Mouse (Mus musculus) embryonic fibroblast, embryonic 13.5 days (primary cell): Measurements from ENCODE around the gene Zfyve21. TPM values are rescaled to one million over a fixed set of nuclear protein-coding genes. Genes with fewer than 3 reads are reported as not detected.
A peak's percentile ranks its signal among the peaks of the same experiment; 100 is the strongest.

ENCODE experiments used
- H3K27ac ChIP-seq: 2 replicates; pipeline ENCODE4 v1.5.1; 2012; ENCODE audit warnings: low read length, control low read depth, inconsistent platforms; ENCODE audit not compliant: insufficient read depth
- H3K4me1 ChIP-seq: 2 replicates; pipeline ENCODE4 v1.6.1; 2011; ENCODE audit warnings: low read length; ENCODE audit not compliant: control insufficient read depth, insufficient read depth
- H3K4me3 ChIP-seq: 2 replicates; pipeline ENCODE4 v1.5.1; 2011; ENCODE audit warnings: mild to moderate bottlenecking, control low read depth, low read length; ENCODE audit not compliant: insufficient read depth
- CTCF ChIP-seq: IDR thresholded peaks from 2 replicates; pipeline ENCODE4 v1.5.1; 2011; ENCODE audit warnings: mild to moderate bottlenecking, control low read depth, low read length, moderate library complexity, borderline replicate concordance; ENCODE audit not compliant: insufficient read depth
- POLR2A ChIP-seq: IDR thresholded peaks from 2 replicates; pipeline ENCODE4 v1.6.1; 2011; ENCODE audit warnings: low read depth, mild to moderate bottlenecking, control low read depth, low read length, moderate library complexity
- polyA plus RNA-seq: library from polyadenylated mRNA; stranded (reverse); fragments of >200 nt; gene quantifications from 2 replicates; pipeline ENCODE4 v1.2.4, GENCODE M21; 2011; ENCODE audit warnings: low read depth; ENCODE audit not compliant: missing spikeins, insufficient read length

The Zfyve21 gene
- polyA plus RNA-seq, 1 experiment, result 32.9 TPM

- TF ChIP-seq POLR2A (no peak), CTCF (no peak)
- Histone ChIP-seq H3K27ac (no peak overlapping the region), H3K4me3 (no peak overlapping the region), H3K4me1 (no peaks in the 10 kb centered on the region)
Measured at GRCm38 (mm10) chr12:111833457-111833856, 19.5 kb downstream of the Zfyve21 start.

GRCm38 (mm10) chr12:111842565-111843433 lies 28.8 kb downstream of the Zfyve21 start:
- Histone ChIP-seq H3K4me3 (no peak overlapping the region), H3K27ac (no peak overlapping the region), H3K4me1 (no peaks in the 10 kb centered on the region)
- TF ChIP-seq CTCF, result peak; percentile 19; the same call in 1 of the 2 replicates
- no peak for TF ChIP-seq POLR2A

GRCm38 (mm10) chr12:111843470-111843869 lies 29.5 kb downstream of the Zfyve21 start:
- TF ChIP-seq POLR2A, result no peak
- no peak for TF ChIP-seq CTCF
- Histone ChIP-seq H3K4me1 (no peaks in the 10 kb centered on the region), H3K27ac (no peak overlapping the region), H3K4me3 (no peak overlapping the region)

- no peak overlapping the region for H3K4me3 ChIP-seq
- TF ChIP-seq CTCF (no peak), POLR2A (no peak)
Measured at GRCm38 (mm10) chr12:111845953-111846352, 32.0 kb downstream of the Zfyve21 start.

GRCm38 (mm10) chr12:111846815-111847214 lies 32.8 kb downstream of the Zfyve21 start:
- no peak for TF ChIP-seq POLR2A
- no peak for TF ChIP-seq CTCF
- no peak overlapping the region for H3K4me3 ChIP-seq
- H3K27ac ChIP-seq, result no peak overlapping the region
- H3K4me1 ChIP-seq, result peaks cover 2% of the 10 kb centered on the region; the same call in 1 of the 2 replicates

More at GRCm38 (mm10) chr12:111845953-111846352, 32.0 kb downstream of the Zfyve21 start:
- H3K4me1 ChIP-seq, result no peaks in the 10 kb centered on the region
- H3K27ac ChIP-seq, result no peak overlapping the region

- no peak overlapping the region for H3K27ac ChIP-seq
- H3K4me3 ChIP-seq, result no peak overlapping the region
- no peak for TF ChIP-seq POLR2A
- no peak for TF ChIP-seq CTCF
- peaks cover 6% of the 10 kb centered on the region for H3K4me1 ChIP-seq
Measured at GRCm38 (mm10) chr12:111848300-111848798, 34.4 kb downstream of the Zfyve21 start.

- H3K27ac ChIP-seq, result no peak overlapping the region
- peaks cover 10% of the 10 kb centered on the region for H3K4me1 ChIP-seq
- TF ChIP-seq CTCF, result no peak
- no peak for TF ChIP-seq POLR2A
- H3K4me3 ChIP-seq, result no peak overlapping the region
Measured at GRCm38 (mm10) chr12:111851235-111851634, 37.3 kb downstream of the Zfyve21 start.

DNA sequence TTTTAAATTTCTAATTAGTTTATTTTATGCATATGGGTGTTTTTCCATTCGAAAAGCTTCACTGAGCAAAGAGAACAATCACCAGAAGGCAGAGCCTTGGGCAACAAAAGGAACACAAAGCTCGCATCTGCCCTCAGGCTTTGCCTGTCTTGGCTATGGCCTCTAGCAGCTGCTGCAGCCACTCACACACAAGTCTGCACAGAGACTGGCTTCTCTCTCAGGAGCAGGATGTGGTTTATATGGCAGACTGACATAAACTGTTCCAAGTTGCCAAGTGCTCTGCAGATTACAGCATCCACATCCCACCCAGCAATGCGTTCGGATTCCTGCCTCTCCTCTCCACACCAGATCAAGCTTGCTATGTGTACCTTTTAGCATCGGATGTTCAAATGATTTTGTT lies 37.8 kb downstream of the Zfyve21 start:
- H3K27ac ChIP-seq, result no peak overlapping the region

DNA sequence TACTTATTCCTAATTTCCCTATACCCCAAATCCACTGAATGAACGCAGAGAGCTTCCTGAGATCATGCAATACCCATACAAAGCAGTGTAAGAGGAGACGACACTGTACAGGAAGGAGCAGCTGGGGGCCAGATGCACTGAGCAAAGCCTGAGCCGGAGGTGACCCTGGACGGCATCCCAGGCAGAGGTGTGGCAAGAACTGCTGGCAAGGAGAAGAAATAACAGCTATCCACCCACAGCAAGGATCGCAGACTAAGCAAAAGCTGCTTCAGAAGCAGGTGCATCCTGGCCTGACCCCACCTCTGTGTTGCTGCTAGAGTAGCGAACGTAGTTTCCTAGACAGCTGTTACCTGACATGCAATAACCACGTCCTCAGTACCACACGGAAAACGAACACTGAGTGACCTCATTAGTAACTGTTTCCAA lies 39.1 kb downstream of the Zfyve21 start:
- TF ChIP-seq CTCF, result no peak
- no peak for TF ChIP-seq POLR2A
- Histone ChIP-seq H3K4me1 (peaks cover 10% of the 10 kb centered on the region), H3K4me3 (no peak overlapping the region), H3K27ac (no peak overlapping the region)

More for the DNA sequence above, 37.8 kb downstream of the Zfyve21 start:
- TF ChIP-seq POLR2A, result no peak
- no peak for TF ChIP-seq CTCF
- Histone ChIP-seq H3K4me3 (no peak overlapping the region), H3K4me1 (peaks cover 10% of the 10 kb centered on the region)

DNA sequence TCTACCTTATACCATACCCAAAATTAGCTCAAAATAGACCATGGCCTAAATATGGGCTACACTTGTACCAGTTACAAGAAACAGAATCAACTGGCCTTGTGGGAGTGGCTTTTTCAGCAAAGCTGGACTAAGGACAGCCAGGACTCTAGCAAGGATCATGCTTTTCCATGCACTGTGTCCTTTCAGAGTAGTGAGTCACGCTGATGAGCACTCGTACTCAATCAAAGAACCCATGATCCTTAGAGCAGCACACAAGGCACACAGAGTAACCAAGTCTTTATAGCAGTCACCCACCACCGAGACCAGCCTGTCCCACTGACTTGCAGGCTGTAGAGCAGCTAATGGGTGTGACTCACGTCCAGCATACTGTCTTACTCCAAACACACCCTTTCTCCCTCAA lies 39.6 kb downstream of the Zfyve21 start:
- TF ChIP-seq POLR2A, result no peak
- Histone ChIP-seq H3K27ac (no peak overlapping the region), H3K4me3 (no peak overlapping the region), H3K4me1 (peaks cover 10% of the 10 kb centered on the region)
